Mouse (Mus musculus): ENCODE data around the gene Cnn1.

DNA sequence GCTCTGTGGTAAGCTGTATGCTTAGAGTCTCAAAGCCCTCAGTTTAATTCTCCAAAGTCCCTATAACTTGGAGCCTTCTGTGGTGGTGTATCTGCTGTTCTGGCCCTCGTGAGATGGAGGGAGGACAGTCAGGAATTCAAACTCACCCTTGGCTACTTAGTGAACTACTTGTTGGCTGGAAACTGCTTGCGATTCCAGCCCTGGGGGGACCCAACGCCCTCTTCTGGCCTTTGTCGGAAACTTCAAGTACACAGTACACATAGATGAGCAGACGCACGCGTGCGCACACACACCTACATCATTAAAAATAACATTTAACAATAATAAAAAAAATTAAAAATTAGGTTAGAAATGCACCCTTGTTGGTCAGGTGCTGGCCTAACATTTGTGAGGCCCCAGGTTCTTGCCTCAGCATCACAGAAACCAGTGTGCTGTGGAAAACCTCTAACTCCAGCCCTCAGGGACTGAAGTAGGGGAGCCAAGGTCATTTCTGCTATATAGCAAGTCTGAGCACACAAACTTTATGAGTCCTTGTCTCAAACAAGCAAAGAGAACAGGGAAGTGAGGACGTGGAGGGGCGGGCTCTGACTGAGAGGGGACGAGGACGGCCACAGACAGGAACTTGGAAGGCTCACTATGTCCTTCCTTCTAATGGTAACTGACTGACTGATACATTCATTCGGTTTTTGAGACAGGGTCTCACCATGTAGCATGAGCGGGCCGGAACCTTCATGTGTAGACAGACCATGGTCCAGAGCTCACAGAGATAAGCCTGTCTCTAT lies 26.4 kb downstream of the Cnn1 start:
- no peak for TF ChIP-seq POLR2A (IDR thresholded peaks at IDR 0.05; ENCODE audit: control insufficient read depth in 1 of 2, insufficient read depth in 1 of 2, low read depth in 1 of 2, low read length in 2 of 2, poor library complexity in 1 of 2)
- TF ChIP-seq CTCF (IDR thresholded peaks at IDR 0.05 in 2 of 3, conservative IDR thresholded peaks at IDR 0.05 in 1 of 3; ENCODE audit: control insufficient read depth in 1 of 3, insufficient read depth in 1 of 3, low read depth in 2 of 3, low read length in 3 of 3, poor library complexity in 1 of 3, severe bottlenecking in 1 of 3) = peak in 2 of 3 experiments; percentile 33 to 45; a peak in 4 of 6 replicates
- no peak for TF ChIP-seq ZC3H11A (IDR thresholded peaks at IDR 0.05; ENCODE audit: low read depth, low read length)
- TF ChIP-seq MXI1 (IDR thresholded peaks at IDR 0.05; ENCODE audit: low read depth, low read length) = 0 out of 2 replicates have a peak, but pooled peaks have one; percentile 41
- TF ChIP-seq KAT2A (conservative IDR thresholded peaks at IDR 0.05; ENCODE audit: low read depth, low read length) = no peak
- TF ChIP-seq SIN3A (IDR thresholded peaks at IDR 0.05; ENCODE audit: low read length) = no peak; the same call in 1 of the 2 replicates
- TF ChIP-seq TCF12 (IDR thresholded peaks at IDR 0.05; ENCODE audit: low read depth, low read length) = 0 out of 2 replicates have a peak, but pooled peaks have one; percentile 8
- TF ChIP-seq EP300 (IDR thresholded peaks at IDR 0.05; ENCODE audit: low read depth in 1 of 2, low read length in 2 of 2) = peak in 1 of 2 experiments; percentile 19; a peak in 1 of 4 replicates
